Mouse (Mus musculus): ENCODE data around the gene Pxmp4.

The Pxmp4 gene

GRCm38 (mm10) chr2:154572996-154573395 lies 30.5 kb downstream of the Pxmp4 start:
- no peak for DNase-seq (ENCODE audit: low read depth)

- DNase-seq (ENCODE audit: low read depth) = no peak
These were observed 31.5 kb downstream of the Pxmp4 start for GRCm38 (mm10) chr2:154571976-154572375.

GRCm38 (mm10) chr2:154571266-154571665 lies 32.2 kb downstream of the Pxmp4 start:
- no peak for DNase-seq (ENCODE audit: low read depth)

- no peak for DNase-seq (ENCODE audit: low read depth)
These were observed 32.8 kb downstream of the Pxmp4 start for GRCm38 (mm10) chr2:154570666-154571065.

DNA sequence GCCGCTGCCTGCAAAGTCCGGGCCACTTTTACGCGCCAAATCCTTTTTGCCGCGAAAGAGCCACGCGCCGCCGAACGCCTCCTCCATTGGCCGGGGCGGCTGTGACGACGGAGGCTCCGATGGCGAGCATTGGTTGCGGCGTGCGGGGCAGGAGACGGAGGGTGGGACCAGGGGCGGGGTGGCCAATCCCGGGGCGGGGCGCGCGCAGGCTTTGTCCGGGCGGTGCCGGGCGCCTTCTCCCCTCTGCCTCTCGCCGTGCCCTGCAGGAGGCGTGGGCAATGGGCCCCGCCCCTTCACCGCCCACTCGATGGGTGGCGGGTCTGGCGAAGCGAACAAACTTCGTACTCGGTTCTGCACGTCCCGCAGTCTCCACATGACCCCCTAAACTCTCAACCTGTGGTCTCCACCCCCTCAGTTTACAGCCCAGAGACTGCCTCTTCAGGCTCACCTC lies 33.6 kb downstream of the Pxmp4 start, which contains the start of gene E2f1:
Gene E2f1, minus strand, starts transcription at position 57 of the 451 bp plus-strand sequence.
- DNase-seq (ENCODE audit: low read depth) = peak; percentile 93

- DNase-seq (ENCODE audit: low read depth) = no peak
These were observed 34.3 kb downstream of the Pxmp4 start for GRCm38 (mm10) chr2:154569071-154569748.

GRCm38 (mm10) chr2:154568329-154569070 lies 35.0 kb downstream of the Pxmp4 start:
- DNase-seq (ENCODE audit: low read depth) = no peak

- no peak for DNase-seq (ENCODE audit: low read depth)
These were observed 35.7 kb downstream of the Pxmp4 start for GRCm38 (mm10) chr2:154567766-154568165.

DNA sequence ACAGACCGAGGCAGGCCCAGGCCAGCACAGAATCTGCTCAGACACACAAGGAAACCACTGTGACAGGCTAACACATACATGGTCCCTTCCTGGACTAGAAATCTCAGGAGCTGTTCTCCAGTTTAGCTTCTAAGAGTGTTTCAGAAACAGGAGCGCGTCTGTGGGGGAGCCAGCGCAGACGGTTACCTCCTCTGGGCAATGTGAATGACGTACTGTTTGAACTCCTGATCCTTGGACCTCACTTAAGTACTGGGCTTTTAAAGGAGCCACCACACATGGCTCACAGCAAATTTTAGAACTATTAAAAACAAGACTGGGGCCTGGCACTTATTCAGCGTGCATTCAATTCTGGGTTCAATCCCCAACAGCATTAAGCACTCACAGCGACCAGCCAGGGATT lies 36.9 kb downstream of the Pxmp4 start:
- no peak for DNase-seq (ENCODE audit: low read depth)

- DNase-seq (ENCODE audit: low read depth) = no peak
These were observed 37.9 kb downstream of the Pxmp4 start for GRCm38 (mm10) chr2:154565562-154565961.

DNA sequence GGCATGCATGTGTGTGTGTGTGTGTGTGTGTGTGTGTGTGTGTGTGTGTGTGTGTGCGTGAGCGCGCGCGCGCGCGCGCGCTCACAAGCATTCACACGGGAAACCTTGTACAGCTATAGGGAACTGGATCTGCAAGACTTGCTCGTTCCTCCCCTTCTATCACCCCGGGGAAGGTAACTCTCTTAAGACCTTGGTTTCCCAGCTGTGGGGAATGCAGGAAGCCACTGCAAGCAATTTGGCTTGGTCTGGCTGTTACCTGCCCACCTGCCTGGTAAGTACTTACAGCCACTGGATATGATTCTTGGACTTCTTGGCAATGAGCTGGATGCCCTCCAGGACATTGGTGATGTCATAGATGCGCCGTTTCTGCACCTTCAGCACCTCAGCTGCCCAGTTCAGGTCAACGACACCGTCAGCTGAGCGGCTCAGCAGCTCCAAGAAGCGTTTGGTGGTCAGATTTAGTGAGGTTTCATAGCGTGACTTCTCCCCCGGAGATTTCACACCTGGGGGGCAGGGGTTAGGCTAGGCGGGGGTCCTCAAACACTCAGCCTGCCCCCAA lies 39.8 kb downstream of the Pxmp4 start:
- DNase-seq (ENCODE audit: low read depth) = no peak

DNA sequence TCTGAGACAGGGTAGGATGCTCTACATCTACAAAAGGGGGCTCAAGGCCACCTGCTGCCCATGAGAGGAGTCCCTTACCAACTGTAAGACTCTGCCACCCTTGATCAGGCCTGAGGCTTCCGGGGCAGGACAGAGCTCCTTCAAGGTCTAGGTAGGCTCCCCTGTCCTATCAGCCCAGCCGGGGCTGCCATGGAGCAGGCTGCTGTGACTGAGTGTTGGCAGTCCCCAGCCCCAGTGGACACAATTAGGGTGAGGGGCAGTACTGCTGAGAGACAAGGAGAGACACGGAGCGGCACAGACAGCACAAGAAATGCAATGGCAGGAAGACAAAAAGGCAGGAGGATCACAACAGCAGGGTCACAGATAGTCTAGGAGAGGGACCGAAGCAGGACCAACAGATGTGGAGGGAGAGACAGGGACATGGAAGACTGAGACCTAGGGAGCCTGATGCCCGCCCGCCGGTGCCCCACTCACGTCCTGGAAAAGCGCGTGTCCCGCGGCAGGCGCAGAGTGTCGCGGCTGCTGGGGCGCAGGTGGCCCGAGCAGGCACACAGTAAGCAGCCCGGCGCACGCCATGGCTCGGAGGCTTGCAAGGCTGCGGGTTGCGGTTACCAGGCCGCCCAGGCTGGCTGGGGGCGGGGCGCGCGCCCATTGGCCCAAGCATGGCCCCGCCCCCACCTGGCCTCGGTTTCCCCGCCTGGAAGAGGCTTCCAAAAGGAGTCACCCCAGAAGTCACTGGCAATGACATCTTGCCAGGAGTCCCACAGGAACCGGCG lies 45.1 kb downstream of the Pxmp4 start, which contains the start of gene Necab3:
Gene Necab3, minus strand, starts transcription at position 627 of the 776 bp plus-strand sequence.
- DNase-seq (ENCODE audit: low read depth) = no peak

GRCm38 (mm10) chr2:154557184-154557832 lies 46.2 kb downstream of the Pxmp4 start:
- no peak for DNase-seq (ENCODE audit: low read depth)

DNA sequence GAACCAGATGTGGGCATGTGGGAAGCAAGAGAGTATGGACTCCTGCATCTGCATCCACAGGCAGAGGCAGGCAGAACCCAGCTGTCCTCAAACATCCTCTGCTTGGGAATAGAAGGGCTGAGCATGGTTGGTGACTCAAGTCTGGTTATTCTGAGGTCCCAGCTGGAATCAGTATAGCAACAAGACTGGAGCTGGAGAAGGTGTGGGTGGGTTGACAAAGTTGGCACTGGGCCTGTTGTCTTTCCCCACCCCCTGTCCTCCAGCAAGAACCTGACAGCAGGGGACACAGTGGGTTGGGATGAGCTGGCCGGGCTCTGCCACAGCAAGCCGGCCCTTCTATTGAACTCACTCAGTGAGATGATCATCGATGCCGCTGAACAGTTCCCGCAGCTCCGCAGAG lies 48.3 kb downstream of the Pxmp4 start:
- DNase-seq (ENCODE audit: low read depth) = no peak

- DNase-seq (ENCODE audit: low read depth) = no peak
These were observed 51.0 kb downstream of the Pxmp4 start for GRCm38 (mm10) chr2:154552424-154552907.

GRCm38 (mm10) chr2:154551927-154552326 lies 51.6 kb downstream of the Pxmp4 start:
- DNase-seq (ENCODE audit: low read depth) = no peak

DNA sequence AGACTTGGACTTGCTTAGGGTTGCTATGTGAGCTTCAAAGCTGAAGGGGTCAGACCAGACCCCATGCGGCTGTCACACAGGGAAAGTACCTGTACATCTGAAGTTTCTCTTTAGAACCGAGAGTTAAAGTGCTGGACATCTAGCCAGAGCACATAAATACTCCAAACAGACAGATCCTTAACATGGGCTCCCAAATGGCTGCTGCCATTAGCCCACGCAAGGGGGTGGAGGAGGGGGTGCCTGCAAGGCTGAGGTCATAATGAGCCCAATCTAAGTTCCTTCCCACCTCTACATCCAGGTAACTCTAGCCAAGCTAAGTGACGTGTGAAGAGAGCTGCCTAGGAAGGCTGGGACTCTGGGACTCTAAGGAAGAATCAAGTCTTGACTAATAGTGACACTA lies 52.0 kb downstream of the Pxmp4 start, which contains the start of gene Actl10:
Gene Actl10, plus strand, starts transcription at position 301 of the 400 bp plus-strand sequence.
- DNase-seq (ENCODE audit: low read depth) = no peak

- no peak for DNase-seq (ENCODE audit: low read depth)
These were observed 52.6 kb downstream of the Pxmp4 start for GRCm38 (mm10) chr2:154550937-154551336.

- no peak for DNase-seq (ENCODE audit: low read depth)
These were observed 53.7 kb downstream of the Pxmp4 start for GRCm38 (mm10) chr2:154549886-154550189.

DNA sequence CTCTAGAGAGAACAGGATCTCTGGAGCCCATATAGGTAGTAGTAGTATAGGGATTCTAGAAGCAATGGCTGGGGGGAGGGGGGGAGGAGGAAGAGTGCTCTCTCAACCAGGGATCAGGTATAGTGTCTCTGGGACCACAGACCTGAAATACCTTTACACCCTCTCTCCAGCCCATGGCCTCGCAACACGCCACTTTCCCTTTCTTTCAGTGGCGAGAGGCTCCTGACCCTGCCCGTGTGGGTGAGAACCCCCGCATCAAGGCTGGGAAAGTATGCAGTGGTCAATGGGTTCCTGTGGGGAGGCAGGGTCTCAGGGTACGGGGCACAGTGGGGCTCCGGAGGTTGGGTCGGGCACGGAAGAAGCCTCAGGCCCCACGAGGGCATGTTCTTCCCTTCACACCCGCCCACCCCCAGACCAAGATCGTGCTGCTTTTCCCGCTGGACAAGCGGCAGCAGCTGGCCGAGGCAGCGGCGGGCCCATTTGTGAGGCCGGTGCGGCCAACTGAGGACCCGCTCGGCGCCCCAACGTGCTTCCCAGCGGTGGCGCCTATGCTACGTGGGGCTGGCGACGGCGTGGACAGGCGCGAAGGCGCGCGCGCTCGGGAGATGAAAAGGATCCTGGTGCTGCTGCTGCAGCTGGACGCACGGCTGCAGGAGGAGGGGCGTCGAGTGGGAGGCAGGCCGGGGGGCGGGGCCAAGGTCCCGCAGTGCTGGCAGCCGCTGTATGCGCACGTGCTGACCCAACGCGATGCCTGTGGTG lies 54.2 kb downstream of the Pxmp4 start:
- no peak for DNase-seq (ENCODE audit: low read depth)

- DNase-seq (ENCODE audit: low read depth) = no peak
These were observed 54.8 kb downstream of the Pxmp4 start for GRCm38 (mm10) chr2:154548688-154549087.

Data from c-Kit-positive CD71-negative TER-119-negative erythroid progenitor cells, embryonic 14.5 days (primary cell).